Mouse (Mus musculus) ES-E14 (cell line): ENCODE results near the gene Hoxd10.

Source experiments
- HCFC1 ChIP-seq: IDR thresholded peaks from 2 replicates; pipeline ENCODE4 v1.6.1; 2012; ENCODE audit warnings: low read length, inconsistent platforms, borderline replicate concordance; ENCODE audit not compliant: insufficient read depth
- MAFK ChIP-seq: IDR thresholded peaks from 2 replicates; pipeline ENCODE4 v1.6.1; 2014; ENCODE audit warnings: mild to moderate bottlenecking, low read depth, low read length, inconsistent platforms; ENCODE audit not compliant: insufficient read depth

GRCm38 (mm10) chr2:74733765-74734164 lies 42.0 kb downstream of the Hoxd10 start:
- no peak for TF ChIP-seq HCFC1
- TF ChIP-seq MAFK: no peak
